16 mouse cellular contexts compared by ENCODE assay signal in the genomic region with DNA sequence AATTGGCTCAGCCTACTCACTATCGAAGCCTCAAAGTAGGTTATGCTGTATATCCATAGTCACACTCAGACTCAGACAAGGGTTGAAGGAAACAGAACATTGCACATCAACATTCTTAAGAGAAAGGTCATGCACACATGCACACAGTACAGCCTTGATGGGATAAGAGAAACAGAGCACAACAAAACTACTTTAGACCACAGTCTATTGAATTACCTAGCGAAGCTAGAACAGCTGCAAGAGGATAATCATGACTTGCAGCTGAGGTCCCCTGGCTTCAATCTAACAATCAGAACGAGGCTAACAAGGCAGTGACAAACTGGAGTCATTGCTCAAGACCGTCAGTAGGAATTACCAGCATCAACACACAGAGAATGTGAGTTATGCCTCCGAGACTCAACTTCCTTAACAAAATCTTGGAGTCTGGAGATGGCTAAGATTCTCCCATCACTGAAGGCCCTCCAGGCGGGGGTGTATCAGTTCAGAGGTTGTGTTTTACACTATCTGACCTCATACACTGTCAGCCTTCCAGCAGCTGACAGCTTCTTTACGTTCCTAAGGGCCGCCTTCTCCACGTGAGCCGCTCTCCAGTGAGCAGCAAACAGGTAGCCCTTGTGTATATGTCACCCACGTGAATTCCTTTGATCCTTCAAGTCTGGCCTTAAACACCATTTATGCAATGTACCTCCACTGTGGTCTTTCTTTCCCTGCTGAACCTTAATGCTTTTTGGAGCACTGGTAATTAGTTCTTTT. TPM values are rescaled to one million over a fixed set of nuclear protein-coding genes. Genes with fewer than 3 reads are reported as not detected.
DNase-seq lines count a peak whose midpoint lies in the region; ATAC-seq lines count a peak whose summit lies in the region.
"Had no signal": no experiment of that assay in that cellular context is flagged by ENCODE, and none has a peak within 500 bp of the region (broad histone marks: within the 10 kb centered on the region; RNA-seq: fewer than 3 reads in every experiment).

No protein-coding gene starts in this region.

- H3K36me3 ChIP-seq in forebrain, embryonic 12.5 days (replicated peaks): no peaks in the 10 kb centered on the region
- H3K36me3 ChIP-seq in forebrain, embryonic 14.5 days (ENCODE audit: control insufficient read depth, insufficient read depth, low read length): no peaks in the 10 kb centered on the region
- H3K36me3 ChIP-seq in kidney, embryonic 14.5 days (ENCODE audit: control insufficient read depth, insufficient read depth, low read length): no peaks in the 10 kb centered on the region
- H3K36me3 ChIP-seq in hindbrain, embryonic 14.5 days (replicated peaks; ENCODE audit: control insufficient read depth, insufficient read depth): peaks cover 12% of the 10 kb centered on the region; the same call in 1 of the 2 replicates

- H3K9me3 ChIP-seq in forebrain, embryonic 12.5 days: no peaks in the 10 kb centered on the region
- H3K9me3 ChIP-seq in forebrain, embryonic 14.5 days (replicated peaks; ENCODE audit: control insufficient read depth, low read length): no peaks in the 10 kb centered on the region
- H3K9me3 ChIP-seq in kidney, embryonic 14.5 days (ENCODE audit: control insufficient read depth, low read length): no peaks in the 10 kb centered on the region
- H3K9me3 ChIP-seq in hindbrain, embryonic 14.5 days (ENCODE audit: control insufficient read depth, low read length): no peaks in the 10 kb centered on the region

- no peak overlapping the region for H3K9ac ChIP-seq in forebrain, embryonic 12.5 days
- H3K9ac ChIP-seq in forebrain, embryonic 14.5 days (ENCODE audit: low read length): no peak overlapping the region
- H3K9ac ChIP-seq in kidney, embryonic 14.5 days (ENCODE audit: low read depth, low read length): no peak overlapping the region
- H3K9ac ChIP-seq in hindbrain, embryonic 14.5 days: no peak overlapping the region
- H3K9ac ChIP-seq: liver, embryonic 14.5 days had no signal

- H3K4me3 ChIP-seq in forebrain, embryonic 12.5 days (replicated peaks): no peak overlapping the region
- no peak overlapping the region for H3K4me3 ChIP-seq in forebrain, embryonic 14.5 days (ENCODE audit: low read depth, low read length)
- no peak overlapping the region for H3K4me3 ChIP-seq in kidney, embryonic 14.5 days (ENCODE audit: low read length)
- no peak overlapping the region for H3K4me3 ChIP-seq in hindbrain, embryonic 14.5 days (replicated peaks; ENCODE audit: low read length)
- H3K4me3 ChIP-seq: erythroblast, embryonic 14.5 days had no signal

- H3K4me1 ChIP-seq in forebrain, embryonic 12.5 days: no peaks in the 10 kb centered on the region
- peaks cover 5% of the 10 kb centered on the region; the same call in 1 of the 2 replicates for H3K4me1 ChIP-seq in forebrain, embryonic 14.5 days (ENCODE audit: control insufficient read depth, insufficient read depth, low read length)
- H3K4me1 ChIP-seq in kidney, embryonic 14.5 days (ENCODE audit: control insufficient read depth, insufficient read depth, low read length): no peaks in the 10 kb centered on the region
- H3K4me1 ChIP-seq in hindbrain, embryonic 14.5 days (replicated peaks; ENCODE audit: control insufficient read depth, insufficient read depth, low read length): no peaks in the 10 kb centered on the region

- no peak overlapping the region for H3K27ac ChIP-seq in forebrain, embryonic 12.5 days
- no peak overlapping the region; the same call in 1 of the 2 replicates for H3K27ac ChIP-seq in forebrain, embryonic 14.5 days (ENCODE audit: low read depth, low read length)
- H3K27ac ChIP-seq in kidney, embryonic 14.5 days (ENCODE audit: low read depth, low read length): no peak overlapping the region
- H3K27ac ChIP-seq in hindbrain, embryonic 14.5 days: no peak overlapping the region
- H3K27ac ChIP-seq: liver, embryonic 14.5 days had no signal

- H3K4me2 ChIP-seq in forebrain, embryonic 12.5 days: no peak overlapping the region
- no peak overlapping the region for H3K4me2 ChIP-seq in forebrain, embryonic 14.5 days (ENCODE audit: low read length)
- no peak overlapping the region for H3K4me2 ChIP-seq in kidney, embryonic 14.5 days (replicated peaks; ENCODE audit: low read depth, low read length)
- no peak overlapping the region for H3K4me2 ChIP-seq in hindbrain, embryonic 14.5 days (replicated peaks)

- 0 out of 2 replicates have a peak, but pooled peaks have one; percentile 27 for ATAC-seq in forebrain, embryonic 12.5 days (ENCODE audit: low FRiP score)
- no peak for ATAC-seq in forebrain, embryonic 14.5 days
- ATAC-seq in kidney, embryonic 14.5 days (ENCODE audit: low FRiP score, low TSS enrichment): peak; percentile 71; the same call in 1 of the 2 replicates
- peak; percentile 56 for ATAC-seq in hindbrain, embryonic 14.5 days (ENCODE audit: low FRiP score)

- WGBS in forebrain, embryonic 12.5 days: 58% methylated on average over 11 of the region's 11 CpGs
- 41% methylated on average over 11 of the region's 11 CpGs for WGBS in forebrain, embryonic 14.5 days
- 50% methylated on average over 11 of the region's 11 CpGs for WGBS in kidney, embryonic 14.5 days
- WGBS in hindbrain, embryonic 14.5 days: 55% methylated on average over 11 of the region's 11 CpGs

- no peaks in the 10 kb centered on the region for H3K27me3 ChIP-seq in forebrain, embryonic 12.5 days
- no peaks in the 10 kb centered on the region for H3K27me3 ChIP-seq in forebrain, embryonic 14.5 days (replicated peaks; ENCODE audit: control insufficient read depth, insufficient read depth, low read length)
- no peaks in the 10 kb centered on the region for H3K27me3 ChIP-seq in kidney, embryonic 14.5 days (ENCODE audit: control insufficient read depth, insufficient read depth, low read length)
- no peaks in the 10 kb centered on the region for H3K27me3 ChIP-seq in hindbrain, embryonic 14.5 days (ENCODE audit: control insufficient read depth, insufficient read depth, low read length)

- DNase-seq in forebrain, embryonic 14.5 days (ENCODE audit: low spot score): no peak
- DNase-seq in kidney, adult 11 months: no peak
- peak; percentile 52 for DNase-seq in MN1 (ENCODE audit: low spot score)
- peak; percentile 34 for DNase-seq in hindbrain, embryonic 14.5 days (ENCODE audit: low spot score)
- DNase-seq in right cerebral cortex, postnatal 10 days (ENCODE audit: low spot score in 2 of 2): no peak
- no peak for DNase-seq in Muller cell, postnatal 12 days (ENCODE audit: inconsistent ontology term)
- DNase-seq: cerebellum, adult 9-11 months; heart, postnatal 36 days; kidney, adult 18-20 months; lung, postnatal 14 days; spleen, adult 18-20 months had no signal

RNA-seq across cellular contexts. Expression of gene Snap91, which starts 10.7 kb away (rescaled TPM):
- 28.0 and 28.4 TPM in 2 replicates for polyA plus RNA-seq in forebrain, embryonic 12.5 days (2016; fragmentation: Nextera tagmentation; extraction: Ambion mirVana)
- polyA plus RNA-seq in forebrain, embryonic 14.5 days (2014; fragmentation: Nextera tagmentation; extraction: Ambion mirVana): 43.1 and 55.1 TPM in 2 replicates
- 13.0 and 18.9 TPM in 2 replicates for polyA plus RNA-seq in kidney, embryonic 14.5 days (2014; fragmentation: Nextera tagmentation; extraction: Ambion mirVana)
- 92.3 and 105 TPM in 2 replicates for polyA plus RNA-seq in hindbrain, embryonic 14.5 days (2014; fragmentation: Nextera tagmentation; extraction: Ambion mirVana)
- polyA plus RNA-seq: C2C12 had no signal

Comparison
In these comparisons a context has a peak if more than half of its experiments do, and no peak if none do; other contexts are left out.
1. DNase-seq: peak in MN1 (single experiment) and hindbrain, embryonic 14.5 days (single experiment); none in forebrain, embryonic 14.5 days (single experiment), kidney, adult 11 months (single experiment), right cerebral cortex, postnatal 10 days (0 of 2) and Muller cell, postnatal 12 days (single experiment).